Mouse (Mus musculus): Measurements from ENCODE around the gene Itk. TPM values are rescaled to one million over a fixed set of nuclear protein-coding genes. Genes with fewer than 3 reads are reported as not detected.
"Not testable (repeated sequence)": the region's sequence is repeated elsewhere in the genome, so short reads cannot be mapped to it uniquely, and the experiment has no call there.

Itk gene
- polyA plus RNA-seq, 1 experiment: 0.05 TPM

DNA sequence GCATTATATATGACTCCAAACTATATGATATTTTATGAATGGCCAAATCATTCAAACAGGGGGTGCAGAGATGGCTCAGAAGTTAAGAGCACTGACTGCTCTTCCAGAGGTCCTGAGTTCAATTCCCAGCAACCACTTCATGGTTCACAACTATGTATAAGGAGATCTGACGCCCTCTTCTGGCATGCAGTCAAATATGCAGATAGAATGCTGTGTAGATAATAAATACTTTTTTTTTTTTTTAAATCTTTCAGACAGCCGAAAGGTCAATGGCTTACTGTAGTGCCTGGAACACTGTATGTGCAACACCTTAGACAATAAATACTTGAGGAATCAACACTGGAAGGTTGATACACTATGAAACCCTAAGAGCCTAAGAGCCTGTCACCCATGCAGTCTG is 40.8 kb upstream of the Itk start:
- no peaks in the 10 kb centered on the region for H3K36me3 ChIP-seq (ENCODE audit: control insufficient read depth, insufficient read depth)
- H3K79me2 ChIP-seq (ENCODE audit: control insufficient read depth, insufficient read depth): no peaks in the 10 kb centered on the region
- H3K27me3 ChIP-seq (ENCODE audit: control insufficient read depth, insufficient read depth, insufficient read length): no peaks in the 10 kb centered on the region
- TF ChIP-seq FOSL1 (IDR thresholded peaks at IDR 0.05; ENCODE audit: insufficient read depth, low read length, poor library complexity, severe bottlenecking) (no peak), CEBPB (IDR thresholded peaks at IDR 0.05; ENCODE audit: low read depth) (no peak), CTCF (IDR thresholded peaks at IDR 0.05; ENCODE audit: control insufficient read depth, insufficient read depth, insufficient read length) (no peak), USF1 (IDR thresholded peaks at IDR 0.05; ENCODE audit: low read depth) (no peak), MYOG (IDR thresholded peaks at IDR 0.05; ENCODE audit: control insufficient read depth, extremely low read depth, insufficient read length) (no peak), MAX (IDR thresholded peaks at IDR 0.05) (no peak)
- no peaks in the 10 kb centered on the region for H3K79me3 ChIP-seq (ENCODE audit: low read depth)
- no peak overlapping the region for H3K4me3 ChIP-seq (ENCODE audit: insufficient read depth, poor library complexity, severe bottlenecking)
- H3ac ChIP-seq (ENCODE audit: control insufficient read depth, insufficient read length, low read depth): no peak overlapping the region

DNA sequence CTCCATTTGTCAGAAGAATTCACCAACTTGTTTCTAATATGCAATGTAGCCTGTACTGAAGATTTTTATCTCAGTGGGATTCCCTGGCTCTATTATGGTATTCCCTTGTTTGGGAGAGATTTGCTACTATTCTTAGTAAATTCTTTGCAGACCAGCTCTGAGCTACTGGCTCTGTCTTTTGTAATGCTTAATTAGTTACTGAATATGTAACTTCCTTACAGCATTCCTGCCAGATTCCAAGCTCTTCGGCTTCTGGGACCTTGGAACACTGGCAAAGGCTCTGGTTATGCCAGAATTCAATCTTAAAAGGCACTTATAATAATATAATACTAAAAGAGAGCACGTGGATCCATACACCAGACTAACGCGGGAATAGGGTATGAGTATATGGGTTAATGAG is 38.8 kb upstream of the Itk start:
- H3K27me3 ChIP-seq (ENCODE audit: control insufficient read depth, insufficient read depth, insufficient read length); H3K36me3 ChIP-seq (ENCODE audit: control insufficient read depth, insufficient read depth): not testable (repeated sequence)

DNA sequence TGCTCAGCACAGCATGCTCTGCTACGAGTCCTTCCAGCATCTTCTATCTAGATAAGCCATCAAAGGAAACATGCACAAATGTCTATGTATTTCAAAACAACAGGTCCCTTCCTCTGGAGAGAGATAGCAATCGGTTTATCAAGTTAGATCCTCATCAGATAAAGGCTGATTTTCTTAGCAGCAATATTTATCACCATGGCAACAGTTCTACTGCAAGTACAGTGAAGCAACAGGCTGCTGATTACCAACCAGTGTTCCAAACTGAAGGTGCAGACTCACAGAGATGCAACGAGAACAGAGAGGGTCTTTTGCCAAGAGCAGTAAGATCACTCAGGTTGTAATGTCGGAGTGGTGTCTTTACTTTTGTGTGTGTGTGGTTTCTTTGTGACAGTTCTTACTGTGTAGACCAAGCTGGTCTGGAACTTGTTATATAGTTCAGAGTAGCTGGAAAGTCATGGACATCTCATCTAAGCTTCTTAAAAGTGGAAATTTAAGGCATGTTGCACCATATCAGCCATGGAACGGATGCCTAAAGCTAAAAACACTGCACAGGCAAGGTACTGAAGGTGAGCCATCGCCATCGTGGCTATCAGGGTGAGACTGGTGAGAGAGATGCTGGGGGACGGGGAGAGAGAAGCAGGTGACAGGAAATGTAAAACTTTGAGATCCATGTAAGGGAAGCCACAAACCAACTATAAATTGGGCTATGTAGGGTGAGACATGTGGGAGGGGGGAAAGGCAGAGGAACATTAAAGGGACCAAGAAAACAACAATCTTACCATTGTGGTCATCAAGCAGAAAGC is 32.0 kb upstream of the Itk start:
- Histone ChIP-seq H3ac (ENCODE audit: control insufficient read depth, insufficient read length, low read depth) (no peak overlapping the region), H3K79me3 (ENCODE audit: low read depth) (no peaks in the 10 kb centered on the region), H3K79me2 (ENCODE audit: control insufficient read depth, insufficient read depth) (no peaks in the 10 kb centered on the region), H3K36me3 (ENCODE audit: control insufficient read depth, insufficient read depth) (no peaks in the 10 kb centered on the region), H3K27me3 (ENCODE audit: control insufficient read depth, insufficient read depth, insufficient read length) (no peaks in the 10 kb centered on the region), H3K4me3 (ENCODE audit: insufficient read depth, poor library complexity, severe bottlenecking) (no peak overlapping the region)
- TF ChIP-seq MYOD1 (IDR thresholded peaks at IDR 0.05; ENCODE audit: control insufficient read depth, insufficient read length, low read depth) (no peak), CTCF (IDR thresholded peaks at IDR 0.05; ENCODE audit: control insufficient read depth, insufficient read depth, insufficient read length) (no peak), MAX (IDR thresholded peaks at IDR 0.05) (no peak), USF1 (IDR thresholded peaks at IDR 0.05; ENCODE audit: low read depth) (no peak), CEBPB (IDR thresholded peaks at IDR 0.05; ENCODE audit: low read depth) (no peak), MYOG (IDR thresholded peaks at IDR 0.05; ENCODE audit: control insufficient read depth, extremely low read depth, insufficient read length) (no peak), FOSL1 (IDR thresholded peaks at IDR 0.05; ENCODE audit: insufficient read depth, low read length, poor library complexity, severe bottlenecking) (no peak)

More for the DNA sequence above, 38.8 kb upstream of the Itk start:
- not testable (repeated sequence) for H3K79me3 ChIP-seq (ENCODE audit: low read depth); H3K4me3 ChIP-seq (ENCODE audit: insufficient read depth, poor library complexity, severe bottlenecking); H3K79me2 ChIP-seq (ENCODE audit: control insufficient read depth, insufficient read depth); H3ac ChIP-seq (ENCODE audit: control insufficient read depth, insufficient read length, low read depth)

DNA sequence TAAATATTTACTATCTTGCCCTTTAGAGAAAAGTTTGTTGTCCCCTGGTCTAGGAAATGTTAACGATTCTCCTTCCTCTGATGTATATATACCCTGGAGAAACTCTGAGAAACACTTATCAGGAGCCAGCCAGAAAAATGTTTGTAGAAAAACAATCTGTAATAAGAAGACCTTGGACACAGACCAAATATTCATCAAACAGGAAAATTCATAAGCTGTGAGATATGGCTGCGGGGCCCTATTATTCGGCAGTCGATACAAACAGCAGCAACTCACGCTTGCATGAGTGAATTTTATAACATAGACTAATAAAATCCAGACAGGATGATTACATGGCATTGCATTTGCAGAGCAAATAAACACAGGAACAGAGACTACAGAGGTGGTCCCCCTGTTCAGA is 29.5 kb upstream of the Itk start:
- TF ChIP-seq CTCF (IDR thresholded peaks at IDR 0.05; ENCODE audit: control insufficient read depth, insufficient read depth, insufficient read length) (no peak), USF1 (IDR thresholded peaks at IDR 0.05; ENCODE audit: low read depth) (no peak), CEBPB (IDR thresholded peaks at IDR 0.05; ENCODE audit: low read depth) (no peak), MYOD1 (IDR thresholded peaks at IDR 0.05; ENCODE audit: control insufficient read depth, insufficient read length, low read depth) (no peak), FOSL1 (IDR thresholded peaks at IDR 0.05; ENCODE audit: insufficient read depth, low read length, poor library complexity, severe bottlenecking) (no peak), MYOG (IDR thresholded peaks at IDR 0.05; ENCODE audit: control insufficient read depth, extremely low read depth, insufficient read length) (no peak), MAX (IDR thresholded peaks at IDR 0.05) (no peak)
- H3K4me3 ChIP-seq (ENCODE audit: insufficient read depth, poor library complexity, severe bottlenecking): no peak overlapping the region
- H3K36me3 ChIP-seq (ENCODE audit: control insufficient read depth, insufficient read depth): no peaks in the 10 kb centered on the region
- no peaks in the 10 kb centered on the region for H3K79me3 ChIP-seq (ENCODE audit: low read depth)
- no peaks in the 10 kb centered on the region for H3K79me2 ChIP-seq (ENCODE audit: control insufficient read depth, insufficient read depth)
- H3K27me3 ChIP-seq (ENCODE audit: control insufficient read depth, insufficient read depth, insufficient read length): no peaks in the 10 kb centered on the region
- H3ac ChIP-seq (ENCODE audit: control insufficient read depth, insufficient read length, low read depth): no peak overlapping the region

DNA sequence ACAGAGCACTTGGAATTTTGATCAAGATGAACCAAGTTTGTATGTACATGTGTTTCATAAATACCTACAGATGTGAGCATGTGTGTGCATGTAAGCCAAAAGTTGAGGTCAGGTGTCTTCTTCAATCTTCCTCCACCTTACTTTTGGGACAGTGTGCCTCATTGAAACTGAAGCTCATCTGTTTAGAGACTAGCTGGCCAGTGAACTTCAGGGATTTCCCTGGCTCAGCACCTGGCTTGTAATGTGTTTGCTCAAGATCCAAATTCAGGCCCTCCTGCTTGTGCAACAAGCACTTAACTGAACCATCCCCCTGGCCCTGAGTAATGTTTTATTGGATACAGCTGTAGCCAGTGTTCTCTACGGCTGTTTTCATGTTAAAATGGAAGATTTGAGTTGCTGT is 29.1 kb upstream of the Itk start:
- H3K4me3 ChIP-seq (ENCODE audit: insufficient read depth, poor library complexity, severe bottlenecking): no peak overlapping the region
- no peaks in the 10 kb centered on the region for H3K27me3 ChIP-seq (ENCODE audit: control insufficient read depth, insufficient read depth, insufficient read length)
- no peak overlapping the region for H3ac ChIP-seq (ENCODE audit: control insufficient read depth, insufficient read length, low read depth)
- H3K36me3 ChIP-seq (ENCODE audit: control insufficient read depth, insufficient read depth): no peaks in the 10 kb centered on the region
- H3K79me2 ChIP-seq (ENCODE audit: control insufficient read depth, insufficient read depth): no peaks in the 10 kb centered on the region
- TF ChIP-seq USF1 (IDR thresholded peaks at IDR 0.05; ENCODE audit: low read depth) (no peak), FOSL1 (IDR thresholded peaks at IDR 0.05; ENCODE audit: insufficient read depth, low read length, poor library complexity, severe bottlenecking) (no peak), MAX (IDR thresholded peaks at IDR 0.05) (no peak), MYOG (IDR thresholded peaks at IDR 0.05; ENCODE audit: control insufficient read depth, extremely low read depth, insufficient read length) (no peak), MYOD1 (IDR thresholded peaks at IDR 0.05; ENCODE audit: control insufficient read depth, insufficient read length, low read depth) (no peak), CTCF (IDR thresholded peaks at IDR 0.05; ENCODE audit: control insufficient read depth, insufficient read depth, insufficient read length) (no peak), CEBPB (IDR thresholded peaks at IDR 0.05; ENCODE audit: low read depth) (no peak)
- no peaks in the 10 kb centered on the region for H3K79me3 ChIP-seq (ENCODE audit: low read depth)

DNA sequence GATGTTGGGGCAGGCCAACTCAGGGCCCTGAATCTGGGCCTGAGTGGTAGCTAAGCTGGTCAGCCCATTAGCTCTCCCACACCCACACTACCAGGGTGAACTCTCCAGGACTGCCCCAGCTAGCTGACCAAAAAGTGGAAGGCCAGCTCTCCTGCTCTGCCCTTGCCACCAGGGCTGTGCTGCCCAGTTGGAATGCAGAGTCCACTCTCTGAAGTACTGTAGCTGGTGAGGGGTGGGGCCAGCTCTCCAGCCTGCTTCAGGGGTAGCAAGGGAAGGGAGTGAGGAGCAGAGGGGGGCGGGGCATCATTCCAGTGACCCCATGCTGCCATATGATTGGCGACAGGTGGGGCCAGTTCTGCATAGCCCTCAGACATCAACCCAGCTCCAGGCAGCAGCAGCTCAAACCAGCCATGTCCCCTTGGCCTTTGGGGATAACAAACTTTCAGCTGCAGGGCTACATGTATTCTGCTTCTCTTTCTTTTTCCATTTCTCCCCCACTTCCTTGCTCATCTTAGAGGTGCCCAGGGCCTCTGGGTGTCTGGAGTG is 20.8 kb upstream of the Itk start:
- Histone ChIP-seq H3K79me2 (ENCODE audit: control insufficient read depth, insufficient read depth) (no peaks in the 10 kb centered on the region), H3K79me3 (ENCODE audit: low read depth) (no peaks in the 10 kb centered on the region), H3K27me3 (ENCODE audit: control insufficient read depth, insufficient read depth, insufficient read length) (no peaks in the 10 kb centered on the region), H3K4me3 (ENCODE audit: insufficient read depth, poor library complexity, severe bottlenecking) (no peak overlapping the region), H3K36me3 (ENCODE audit: control insufficient read depth, insufficient read depth) (no peaks in the 10 kb centered on the region), H3ac (ENCODE audit: control insufficient read depth, insufficient read length, low read depth) (no peak overlapping the region)
- TF ChIP-seq FOSL1 (IDR thresholded peaks at IDR 0.05; ENCODE audit: insufficient read depth, low read length, poor library complexity, severe bottlenecking) (no peak), USF1 (IDR thresholded peaks at IDR 0.05; ENCODE audit: low read depth) (no peak), MYOD1 (IDR thresholded peaks at IDR 0.05; ENCODE audit: control insufficient read depth, insufficient read length, low read depth) (no peak), CEBPB (IDR thresholded peaks at IDR 0.05; ENCODE audit: low read depth) (no peak), CTCF (IDR thresholded peaks at IDR 0.05; ENCODE audit: control insufficient read depth, insufficient read depth, insufficient read length) (no peak), MAX (IDR thresholded peaks at IDR 0.05) (no peak), MYOG (IDR thresholded peaks at IDR 0.05; ENCODE audit: control insufficient read depth, extremely low read depth, insufficient read length) (no peak)
